Mouse (Mus musculus) right cerebral cortex, postnatal 36 days (tissue): ENCODE data around the gene Bicdl1.

ENCODE experiments used
- DNase-seq, 2 experiments: peaks; one replicate each; pipeline ENCODE4 v3.0.0; 2022; ENCODE audit warnings: low spot score in 2 of 2, mixed read lengths in 1 of 2

The Bicdl1 gene

DNA sequence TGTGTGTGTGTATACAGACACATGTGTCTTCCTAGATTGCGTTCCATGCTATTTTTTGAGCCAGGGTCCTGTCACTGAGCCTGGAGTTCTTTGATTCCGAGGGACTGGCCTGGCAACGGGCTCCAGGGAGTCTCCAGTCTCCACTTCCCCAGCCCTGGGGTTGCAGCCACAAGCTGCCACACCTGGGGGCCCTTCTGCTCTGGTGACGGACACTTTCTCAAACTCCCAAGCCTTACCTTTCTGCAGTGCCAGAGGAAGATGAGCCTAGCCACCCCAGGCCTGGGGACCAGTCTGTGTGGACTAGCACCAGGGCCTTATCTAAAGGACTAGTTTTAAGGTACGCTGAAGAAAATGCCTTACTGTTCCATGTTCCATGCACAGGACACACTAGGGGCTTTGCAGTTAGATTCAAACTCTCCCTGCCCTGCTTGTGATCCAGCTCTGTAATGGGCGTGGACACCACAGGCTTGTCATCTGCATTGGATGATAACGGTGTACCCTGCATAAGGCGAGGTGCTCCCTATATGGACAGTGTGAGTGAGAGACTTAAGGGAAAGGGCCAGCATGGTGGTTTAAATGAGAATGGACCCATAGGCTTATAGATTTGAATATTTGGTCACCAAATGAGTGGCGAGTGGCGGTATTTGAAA, 105.1 kb downstream of the Bicdl1 start:
- no peak for DNase-seq

DNA sequence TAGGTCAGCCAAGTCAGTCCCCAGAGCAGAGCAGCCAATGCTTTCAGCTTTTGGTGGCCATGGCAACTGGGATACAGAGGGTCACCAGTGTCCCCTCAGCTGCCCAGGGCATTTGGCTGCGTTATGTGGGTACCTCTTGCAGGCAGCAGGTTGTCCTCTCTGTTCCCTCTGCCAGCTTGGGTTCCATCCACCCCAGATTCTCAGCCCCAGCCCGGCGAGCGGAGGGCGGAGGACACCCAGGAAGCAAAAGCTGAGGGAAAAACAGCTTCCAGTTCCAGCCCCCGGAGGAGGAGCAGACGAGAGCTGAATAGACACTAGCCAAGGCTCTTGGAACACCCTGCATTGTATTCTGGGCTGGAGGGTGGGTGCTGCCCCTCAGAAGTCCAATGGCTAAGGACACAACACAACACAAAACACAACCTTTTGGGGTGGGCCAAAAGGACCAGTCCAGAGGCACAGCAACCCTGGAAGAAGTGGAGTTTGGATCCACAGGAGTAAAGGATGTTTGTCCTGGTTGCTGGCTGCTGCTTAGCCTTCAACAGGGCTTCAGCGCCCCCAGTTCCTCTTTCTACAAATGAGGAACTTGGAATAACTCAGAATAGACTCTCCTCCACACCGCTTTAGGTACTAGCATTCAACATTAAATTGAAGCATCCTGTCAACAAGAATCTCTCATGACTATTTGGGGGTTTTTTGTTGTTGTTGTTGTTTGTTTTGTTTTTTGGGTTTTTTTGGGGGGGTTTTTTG, 107.6 kb downstream of the Bicdl1 start:
- no peak for DNase-seq

DNA sequence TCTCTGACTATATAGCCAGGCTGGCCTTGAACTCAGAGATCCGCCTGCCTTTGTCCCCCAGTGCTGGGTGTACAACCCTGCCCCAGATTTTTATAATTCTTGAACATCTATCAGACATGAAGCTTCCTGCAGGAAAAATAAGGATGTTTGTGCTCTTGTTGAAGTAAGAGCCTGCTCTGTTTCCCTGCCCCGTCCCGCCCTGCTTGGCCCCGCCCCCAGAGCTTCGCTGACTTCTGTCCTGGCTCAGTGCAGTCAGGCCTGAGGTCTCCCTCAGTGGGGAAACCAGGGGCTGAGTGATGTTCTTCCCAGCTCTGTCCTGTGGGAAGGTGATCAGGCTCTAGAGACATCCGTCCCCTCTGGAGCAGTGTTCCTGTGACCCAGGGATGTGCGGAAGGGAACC, 108.7 kb downstream of the Bicdl1 start:
- DNase-seq: no peak

DNA sequence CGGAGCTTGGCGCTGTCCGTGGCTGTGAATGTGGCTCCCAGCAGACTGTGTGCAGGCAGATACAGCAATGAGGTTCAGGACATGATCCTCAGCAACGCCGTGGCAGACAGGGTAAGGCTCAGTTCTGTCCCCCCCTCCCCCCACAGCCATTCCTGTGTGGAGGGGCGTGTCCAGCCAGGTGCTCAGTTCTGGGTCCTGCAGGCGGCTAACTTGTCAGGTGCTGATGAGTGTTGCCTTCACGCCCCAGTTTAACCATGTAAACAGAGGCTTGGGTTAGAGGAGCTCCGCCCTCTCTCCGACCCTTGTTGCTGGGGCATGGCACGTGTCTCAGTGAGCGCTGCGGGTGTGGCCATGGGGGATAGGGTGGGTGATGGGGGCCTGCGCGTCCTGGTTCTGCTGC, 111.7 kb downstream of the Bicdl1 start:
- DNase-seq: no peak

DNA sequence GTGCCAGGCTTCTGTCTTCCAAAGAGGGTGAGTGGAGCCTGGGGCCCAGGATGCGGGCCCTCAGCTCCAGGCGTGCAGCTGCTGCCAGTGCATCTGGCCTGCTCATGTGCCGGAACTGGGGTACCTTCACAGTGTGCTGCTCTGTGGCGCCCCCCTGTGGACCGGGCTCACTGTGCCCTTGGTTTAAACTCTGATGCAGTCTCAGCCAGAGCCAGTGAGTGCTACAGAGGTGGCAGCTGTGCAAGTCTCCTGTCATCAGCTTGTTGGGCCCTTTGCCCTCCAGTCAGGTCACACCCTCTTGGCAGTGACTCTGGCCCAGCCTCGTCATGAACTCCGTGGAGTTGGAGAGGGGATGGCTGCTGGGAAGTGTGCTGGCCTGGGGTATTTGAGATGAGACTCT, 116.5 kb downstream of the Bicdl1 start:
- DNase-seq: no peak

- peak in 1 of 2 experiments; percentile 36 for DNase-seq
These were observed 118.1 kb downstream of the Bicdl1 start for GRCm38 (mm10) chr5:115613332-115613731.

DNA sequence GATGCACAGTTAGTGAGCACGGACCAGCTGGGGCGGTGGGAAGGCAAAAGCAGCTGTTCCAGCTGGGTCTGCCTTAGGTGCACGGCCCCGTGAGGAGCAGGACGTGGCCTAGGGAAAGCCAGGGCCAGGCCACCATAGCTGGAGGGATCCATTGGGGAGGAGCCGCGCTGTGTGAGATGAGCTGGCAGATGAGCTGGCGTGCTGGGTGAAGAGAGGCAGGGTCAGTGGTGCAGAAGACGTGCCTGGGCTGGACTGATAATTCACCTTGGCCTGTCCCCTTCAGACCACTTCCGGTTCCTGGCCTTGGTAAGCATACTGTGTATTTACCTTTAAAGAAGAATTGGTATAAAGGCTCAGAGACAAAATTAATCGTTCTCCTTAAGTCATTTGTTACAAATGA, 119.9 kb downstream of the Bicdl1 start:
- DNase-seq: no peak

- DNase-seq: no peak
These were observed 127.9 kb downstream of the Bicdl1 start for GRCm38 (mm10) chr5:115603561-115603960.
